Mouse (Mus musculus): Measurements from ENCODE around the gene Tulp1.

The Tulp1 gene

DNA sequence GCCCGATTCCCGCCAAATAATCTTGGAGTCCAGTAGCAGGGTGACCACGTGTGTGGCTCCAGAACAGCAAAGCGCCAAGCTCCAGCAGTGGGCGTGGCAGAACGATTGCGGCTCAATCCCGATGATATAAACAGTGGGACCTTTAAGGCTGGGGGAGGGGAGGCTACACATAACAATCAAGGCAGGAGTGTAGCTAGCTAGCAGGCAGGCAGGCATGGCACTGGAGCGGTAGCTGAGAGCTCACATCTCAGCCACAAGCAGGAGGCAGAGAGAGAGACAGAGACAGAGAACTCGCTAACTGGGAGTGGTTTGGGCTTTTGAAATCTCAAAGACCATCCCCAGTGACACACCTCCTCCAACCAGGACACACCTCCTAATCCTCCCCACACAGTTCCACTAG, 59.9 kb downstream of the Tulp1 start:
- DNase-seq (ENCODE audit: low read depth, low spot score), result no peak
- H3K36me3 ChIP-seq (ENCODE audit: control insufficient read depth, insufficient read depth, low read length, poor library complexity, severe bottlenecking), result no peaks in the 10 kb centered on the region; the same call in 1 of the 2 replicates
- no peaks in the 10 kb centered on the region for H3K27me3 ChIP-seq (ENCODE audit: control insufficient read depth, insufficient read depth, low read length, poor library complexity, severe bottlenecking)
